Mouse (Mus musculus) C2C12 (cell line): ENCODE data around the gene Zfp385b. TPM values are rescaled to one million over a fixed set of nuclear protein-coding genes. Genes with fewer than 3 reads are reported as not detected.

ENCODE experiments used
- H3K27me3 ChIP-seq: one replicate; pipeline ENCODE4 v1.6.1; 2011; ENCODE audit not compliant: control insufficient read depth, insufficient read depth, insufficient read length
- H3K36me3 ChIP-seq: one replicate; pipeline ENCODE4 v1.6.1; 2011; ENCODE audit not compliant: control insufficient read depth, insufficient read depth
- H3K4me3 ChIP-seq: one replicate; pipeline ENCODE4 v1.5.1; 2011; ENCODE audit warnings: mild to moderate bottlenecking, control low read depth; ENCODE audit not compliant: poor library complexity, insufficient read depth, severe bottlenecking
- H3K79me2 ChIP-seq: one replicate; pipeline ENCODE4 v1.6.1; 2011; ENCODE audit not compliant: control insufficient read depth, insufficient read depth
- H3K79me3 ChIP-seq: one replicate; pipeline ENCODE4 v1.6.1; 2011; ENCODE audit warnings: low read depth, control low read depth
- H3ac ChIP-seq: one replicate; pipeline ENCODE3; 2011; ENCODE audit warnings: low read depth; ENCODE audit not compliant: control insufficient read depth, insufficient read length
- CEBPB ChIP-seq: IDR thresholded peaks from one replicate; pipeline ENCODE4 v1.6.1; 2011; ENCODE audit warnings: low read depth, mild to moderate bottlenecking, control low read depth, moderate library complexity
- CTCF ChIP-seq: IDR thresholded peaks from one replicate; pipeline ENCODE4 v1.5.1; 2011; ENCODE audit not compliant: control insufficient read depth, insufficient read depth, insufficient read length
- FOSL1 ChIP-seq: IDR thresholded peaks from one replicate; pipeline ENCODE4 v1.8.0; 2011; ENCODE audit warnings: mild to moderate bottlenecking, low read length; ENCODE audit not compliant: poor library complexity, insufficient read depth, severe bottlenecking
- MAX ChIP-seq: IDR thresholded peaks from one replicate; pipeline ENCODE4 v1.6.1; 2011; ENCODE audit warnings: mild to moderate bottlenecking, control low read depth
- MYOD1 ChIP-seq: IDR thresholded peaks from one replicate; pipeline ENCODE4 v1.6.1; 2011; ENCODE audit warnings: low read depth; ENCODE audit not compliant: control insufficient read depth, insufficient read length
- MYOG ChIP-seq: IDR thresholded peaks from one replicate; pipeline ENCODE4 v1.6.1; 2011; ENCODE audit not compliant: control insufficient read depth, insufficient read length; ENCODE audit errors: extremely low read depth
- USF1 ChIP-seq: IDR thresholded peaks from one replicate; pipeline ENCODE4 v1.6.1; 2011; ENCODE audit warnings: low read depth, mild to moderate bottlenecking, control low read depth, moderate library complexity
- polyA plus RNA-seq: library from polyadenylated mRNA; unstranded; fragments of >200 nt; fragmentation: generic; extraction: Trizol; gene quantifications from one replicate; pipeline ENCODE4 v1.2.1, GENCODE M21; 2012; ENCODE audit warnings: missing spikeins

Gene Zfp385b
- polyA plus RNA-seq, 1 experiment: 0.01 TPM

DNA sequence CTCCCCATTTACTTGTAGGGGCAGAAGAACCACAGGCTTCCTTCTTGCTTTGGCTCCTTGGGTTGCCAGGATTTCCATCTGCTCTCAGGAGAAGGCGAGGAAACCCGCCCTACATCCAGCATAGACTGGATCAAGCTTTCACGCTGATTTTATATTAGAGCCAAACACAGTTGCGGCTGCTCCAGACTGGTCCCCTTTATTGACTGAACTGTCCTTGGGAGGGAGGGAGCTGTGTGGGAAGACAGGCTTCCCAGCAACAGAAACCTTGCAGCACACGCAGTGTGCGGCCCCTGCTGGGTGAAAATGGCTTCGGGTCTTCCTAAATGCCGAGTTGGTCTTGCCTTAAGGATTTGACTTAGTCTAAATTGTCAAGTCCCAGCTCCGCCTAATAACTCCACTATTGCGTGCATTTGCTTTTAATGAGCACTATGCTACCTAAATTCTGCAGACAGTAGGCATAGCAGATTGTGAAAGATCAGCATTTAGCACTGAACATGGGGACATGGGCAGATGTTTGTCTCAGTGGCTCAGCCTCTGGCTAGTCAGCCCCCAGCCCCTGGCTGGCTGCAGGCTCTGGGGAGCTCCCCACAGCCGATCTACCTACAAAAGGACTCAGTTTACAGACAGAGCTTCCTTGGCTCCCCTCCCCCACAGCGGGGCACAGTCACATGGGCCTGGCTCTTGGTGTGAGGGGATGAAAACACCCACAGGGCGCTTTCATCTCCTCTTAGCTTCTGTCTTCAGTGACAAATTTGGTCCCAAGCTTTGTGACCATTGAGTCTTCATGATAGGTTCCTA lies 417.8 kb downstream of the Zfp385b start:
- Histone ChIP-seq H3K27me3 (peaks cover 14% of the 10 kb centered on the region), H3K79me2 (no peaks in the 10 kb centered on the region), H3ac (no peak overlapping the region), H3K36me3 (no peaks in the 10 kb centered on the region), H3K4me3 (no peak overlapping the region), H3K79me3 (no peaks in the 10 kb centered on the region)
- TF ChIP-seq MYOG (no peak), MYOD1 (no peak), MAX (no peak), USF1 (no peak), FOSL1 (no peak), CTCF (no peak), CEBPB (no peak)

DNA sequence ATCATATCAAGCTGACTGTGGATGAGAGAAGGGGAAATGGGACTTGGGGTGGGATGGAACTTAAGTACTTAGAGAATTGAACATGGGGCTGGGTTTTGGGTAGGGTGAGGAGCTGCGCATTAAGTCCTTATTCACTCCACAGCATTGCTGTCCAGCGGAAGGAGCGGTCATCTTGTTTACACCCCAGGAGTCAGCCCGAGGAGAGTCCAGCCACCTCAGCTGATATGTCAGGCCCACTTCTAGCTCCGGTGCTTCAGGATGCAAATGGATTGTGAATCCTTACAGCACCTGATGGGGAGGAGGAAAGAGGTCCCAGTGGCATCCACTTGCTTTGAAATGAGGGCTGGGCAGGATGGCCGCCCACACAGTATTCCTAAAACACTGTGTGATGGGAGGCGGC lies 425.6 kb downstream of the Zfp385b start:
- TF ChIP-seq FOSL1 (no peak), MYOD1 (no peak), CEBPB (no peak), MAX (no peak), CTCF (no peak), USF1 (no peak), MYOG (no peak)
- Histone ChIP-seq H3K4me3 (no peak overlapping the region), H3ac (no peak overlapping the region)

DNA sequence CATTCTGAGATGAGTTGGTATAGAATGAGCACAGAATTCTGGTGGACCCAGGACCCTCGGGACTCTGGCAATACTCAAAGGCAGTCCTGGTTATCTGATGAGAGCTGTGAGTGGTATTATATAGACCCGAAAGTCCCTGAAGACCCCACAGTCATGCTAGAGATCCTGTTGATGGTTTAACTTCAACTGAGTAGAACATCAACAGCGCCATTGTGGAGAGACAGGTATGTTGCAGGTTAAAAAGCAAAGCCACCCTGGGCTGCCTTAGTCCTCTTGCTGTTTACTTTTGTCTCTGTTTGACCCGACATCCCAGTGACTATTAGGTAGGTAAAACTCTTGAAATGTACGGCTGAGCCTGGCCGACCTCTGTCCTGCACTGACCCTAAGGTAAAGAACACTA lies 431.3 kb downstream of the Zfp385b start:
- TF ChIP-seq MYOD1 (no peak), MAX (no peak), MYOG (no peak), CEBPB (no peak), USF1 (no peak), CTCF (no peak), FOSL1 (no peak)
- Histone ChIP-seq H3K79me2 (no peaks in the 10 kb centered on the region), H3K79me3 (no peaks in the 10 kb centered on the region), H3K4me3 (no peak overlapping the region), H3K27me3 (peaks cover 12% of the 10 kb centered on the region), H3K36me3 (no peaks in the 10 kb centered on the region), H3ac (no peak overlapping the region)

More for the DNA sequence above, 425.6 kb downstream of the Zfp385b start:
- no peaks in the 10 kb centered on the region for H3K79me3 ChIP-seq
- H3K27me3 ChIP-seq: peaks cover 9% of the 10 kb centered on the region
- no peaks in the 10 kb centered on the region for H3K79me2 ChIP-seq
- H3K36me3 ChIP-seq: no peaks in the 10 kb centered on the region

DNA sequence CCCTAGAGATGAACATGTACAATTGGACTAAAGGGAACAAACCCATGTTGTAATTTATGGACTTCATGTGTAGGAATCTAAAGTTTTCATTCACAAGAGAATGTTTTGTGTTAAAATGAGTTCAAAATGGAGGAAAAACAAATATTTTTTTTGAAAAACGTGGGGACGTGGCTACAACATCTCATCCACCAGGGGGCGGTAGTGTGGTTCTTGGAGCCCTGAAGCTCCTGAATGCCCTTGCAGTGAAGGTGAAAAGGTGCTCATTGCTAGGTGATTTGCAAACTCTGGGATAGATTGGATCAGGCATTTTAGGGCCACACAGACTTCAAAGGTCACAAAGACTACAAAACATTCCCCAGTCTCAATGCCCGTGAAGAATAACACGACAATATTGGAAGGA lies 432.9 kb downstream of the Zfp385b start:
- no peak overlapping the region for H3K4me3 ChIP-seq
- no peak for TF ChIP-seq CTCF
- no peak for TF ChIP-seq MAX
- no peak for TF ChIP-seq CEBPB
- TF ChIP-seq FOSL1: no peak
- no peak for TF ChIP-seq MYOG
- no peak for TF ChIP-seq USF1
- no peak for TF ChIP-seq MYOD1
- H3K27me3 ChIP-seq: peaks cover 15% of the 10 kb centered on the region
- no peaks in the 10 kb centered on the region for H3K79me2 ChIP-seq
- no peaks in the 10 kb centered on the region for H3K36me3 ChIP-seq
- H3ac ChIP-seq: no peak overlapping the region
- H3K79me3 ChIP-seq: no peaks in the 10 kb centered on the region

DNA sequence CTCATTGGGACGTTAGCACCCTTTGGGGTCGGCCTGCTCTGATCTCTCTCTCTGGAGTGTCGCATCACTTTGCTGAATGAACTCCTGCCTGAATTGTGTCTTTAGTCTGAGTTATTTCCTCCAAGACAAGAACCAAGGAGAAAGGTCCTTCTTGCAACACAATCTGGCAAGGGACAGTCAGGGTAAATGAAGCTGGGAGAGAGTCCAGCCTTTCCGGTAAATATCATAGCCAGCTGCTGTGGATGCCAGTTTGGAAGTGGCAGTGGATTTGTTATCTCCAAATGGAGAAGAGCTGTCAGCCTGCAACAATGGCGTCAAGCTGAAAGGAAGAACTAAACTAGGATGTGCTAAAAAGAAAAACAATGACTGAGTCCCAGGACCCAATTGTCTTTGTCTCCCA lies 436.7 kb downstream of the Zfp385b start:
- TF ChIP-seq USF1 (no peak), FOSL1 (no peak)
- no peak overlapping the region for H3ac ChIP-seq
- H3K79me2 ChIP-seq: no peaks in the 10 kb centered on the region
- H3K79me3 ChIP-seq: no peaks in the 10 kb centered on the region
- peaks cover 6% of the 10 kb centered on the region for H3K27me3 ChIP-seq
- H3K36me3 ChIP-seq: no peaks in the 10 kb centered on the region
- no peak overlapping the region for H3K4me3 ChIP-seq

DNA sequence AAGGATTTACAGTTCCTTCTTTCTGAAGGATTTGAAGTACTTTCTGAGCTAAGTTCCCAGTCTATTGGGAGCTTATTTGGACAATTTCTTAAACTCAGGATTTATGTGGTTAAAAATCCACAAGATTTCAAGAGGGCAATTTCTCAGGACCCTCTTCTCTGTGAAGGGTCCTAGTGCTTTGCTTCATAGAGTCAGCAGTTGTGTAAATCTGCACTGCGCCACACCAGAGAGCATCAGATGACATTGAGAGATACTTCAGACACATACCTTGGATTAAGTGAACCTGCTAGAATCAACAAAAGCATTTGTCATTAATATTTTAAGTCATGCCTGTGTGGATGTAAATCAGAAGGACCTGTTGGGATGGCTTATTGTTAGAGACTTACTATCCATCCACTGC lies 439.5 kb downstream of the Zfp385b start:
- no peaks in the 10 kb centered on the region for H3K36me3 ChIP-seq
- H3K4me3 ChIP-seq: no peak overlapping the region
- no peaks in the 10 kb centered on the region for H3K79me3 ChIP-seq
- TF ChIP-seq USF1 (no peak), CTCF (no peak), CEBPB (no peak), MAX (no peak), MYOG (no peak)
- H3K27me3 ChIP-seq: peaks cover 3% of the 10 kb centered on the region
- no peak overlapping the region for H3ac ChIP-seq
- no peaks in the 10 kb centered on the region for H3K79me2 ChIP-seq
